Mouse (Mus musculus): ENCODE data around the gene Fam161b.

DNA sequence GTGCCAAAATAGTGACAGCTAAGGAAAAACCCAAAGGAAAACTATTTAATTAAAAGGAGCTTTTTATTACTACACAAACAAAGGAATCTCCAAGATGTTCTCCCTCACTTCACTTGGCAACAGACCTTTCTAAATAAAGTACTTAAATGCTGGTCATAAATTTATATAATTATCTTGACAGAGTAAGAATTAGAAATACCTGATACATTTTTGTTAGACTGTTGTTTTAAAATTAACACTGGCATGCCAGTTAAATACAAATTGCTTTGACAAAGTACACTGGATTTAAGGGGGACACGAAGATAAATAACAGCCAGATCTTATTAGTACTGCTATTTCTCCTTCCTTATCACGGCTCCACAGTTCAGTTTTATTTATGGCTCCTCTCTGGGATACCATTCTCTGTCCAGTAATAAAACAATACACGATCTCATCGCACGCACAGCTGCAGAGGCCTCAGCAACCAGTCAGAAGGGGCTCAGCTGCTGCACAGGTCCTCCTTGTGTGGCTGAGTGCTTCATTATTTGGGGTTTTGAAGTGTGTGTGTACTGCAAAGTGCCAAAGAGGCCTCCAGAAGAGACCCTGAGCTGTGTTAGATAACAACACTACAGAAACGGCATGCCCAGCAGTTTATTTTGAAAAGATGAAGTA is 12.3 kb upstream of the Fam161b start:
- TF ChIP-seq CTCF (IDR thresholded peaks at IDR 0.05; ENCODE audit: low read depth, low read length) (no peak), POLR2A (IDR thresholded peaks at IDR 0.05; ENCODE audit: borderline replicate concordance, low read depth, low read length) (no peak)

All from bone marrow macrophage, adult 2 months (primary cell).